Mouse (Mus musculus) C2C12 (cell line): ENCODE measurements around the gene Aagab. TPM values are rescaled to one million over a fixed set of nuclear protein-coding genes. Genes with fewer than 3 reads are reported as not detected.

Experiments
- H3K27me3 ChIP-seq: one replicate; pipeline ENCODE4 v1.6.1; 2011; ENCODE audit not compliant: control insufficient read depth, insufficient read depth, insufficient read length
- H3K36me3 ChIP-seq: one replicate; pipeline ENCODE4 v1.6.1; 2011; ENCODE audit not compliant: control insufficient read depth, insufficient read depth
- H3K4me3 ChIP-seq: one replicate; pipeline ENCODE4 v1.5.1; 2011; ENCODE audit warnings: mild to moderate bottlenecking, control low read depth; ENCODE audit not compliant: poor library complexity, insufficient read depth, severe bottlenecking
- H3K79me2 ChIP-seq: one replicate; pipeline ENCODE4 v1.6.1; 2011; ENCODE audit not compliant: control insufficient read depth, insufficient read depth
- H3K79me3 ChIP-seq: one replicate; pipeline ENCODE4 v1.6.1; 2011; ENCODE audit warnings: low read depth, control low read depth
- H3ac ChIP-seq: one replicate; pipeline ENCODE3; 2011; ENCODE audit warnings: low read depth; ENCODE audit not compliant: control insufficient read depth, insufficient read length
- CEBPB ChIP-seq: IDR thresholded peaks from one replicate; pipeline ENCODE4 v1.6.1; 2011; ENCODE audit warnings: low read depth, mild to moderate bottlenecking, control low read depth, moderate library complexity
- CTCF ChIP-seq: IDR thresholded peaks from one replicate; pipeline ENCODE4 v1.5.1; 2011; ENCODE audit not compliant: control insufficient read depth, insufficient read depth, insufficient read length
- FOSL1 ChIP-seq: IDR thresholded peaks from one replicate; pipeline ENCODE4 v1.8.0; 2011; ENCODE audit warnings: mild to moderate bottlenecking, low read length; ENCODE audit not compliant: poor library complexity, insufficient read depth, severe bottlenecking
- MAX ChIP-seq: IDR thresholded peaks from one replicate; pipeline ENCODE4 v1.6.1; 2011; ENCODE audit warnings: mild to moderate bottlenecking, control low read depth
- MYOD1 ChIP-seq: IDR thresholded peaks from one replicate; pipeline ENCODE4 v1.6.1; 2011; ENCODE audit warnings: low read depth; ENCODE audit not compliant: control insufficient read depth, insufficient read length
- MYOG ChIP-seq: IDR thresholded peaks from one replicate; pipeline ENCODE4 v1.6.1; 2011; ENCODE audit not compliant: control insufficient read depth, insufficient read length; ENCODE audit errors: extremely low read depth
- USF1 ChIP-seq: IDR thresholded peaks from one replicate; pipeline ENCODE4 v1.6.1; 2011; ENCODE audit warnings: low read depth, mild to moderate bottlenecking, control low read depth, moderate library complexity
- polyA plus RNA-seq: library from polyadenylated mRNA; unstranded; fragments of >200 nt; fragmentation: generic; extraction: Trizol; gene quantifications from one replicate; pipeline ENCODE4 v1.2.1, GENCODE M21; 2012; ENCODE audit warnings: missing spikeins

The Aagab gene
- polyA plus RNA-seq, 1 experiment: 9.1 TPM

DNA sequence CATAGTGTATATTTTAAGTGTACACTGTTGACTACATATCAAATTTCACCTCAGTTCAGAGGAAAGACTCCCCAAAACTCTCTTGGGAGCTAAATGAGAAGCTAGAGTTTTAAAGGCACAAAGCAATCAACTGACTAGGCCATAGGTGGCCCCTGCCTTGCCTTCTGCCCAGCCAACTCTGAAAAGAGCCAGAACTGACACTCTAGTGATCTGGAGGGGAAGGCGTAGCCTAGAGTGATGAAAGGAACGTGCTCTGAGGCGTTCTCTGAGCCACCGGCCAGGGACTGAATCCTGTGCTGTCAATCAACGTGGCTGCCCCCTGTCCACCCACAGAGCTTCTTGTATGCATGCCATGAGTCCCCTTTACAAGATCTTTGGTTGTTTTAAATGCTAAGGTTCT, 82.9 kb downstream of the Aagab start:
- no peak for TF ChIP-seq FOSL1
- no peak for TF ChIP-seq USF1
- TF ChIP-seq MAX: no peak
- no peak for TF ChIP-seq MYOG
- no peak for TF ChIP-seq CTCF
- H3K4me3 ChIP-seq: no peak overlapping the region
- no peak overlapping the region for H3ac ChIP-seq
- no peaks in the 10 kb centered on the region for H3K79me3 ChIP-seq
- H3K27me3 ChIP-seq: no peaks in the 10 kb centered on the region
- peaks cover 8% of the 10 kb centered on the region for H3K79me2 ChIP-seq
- no peaks in the 10 kb centered on the region for H3K36me3 ChIP-seq

DNA sequence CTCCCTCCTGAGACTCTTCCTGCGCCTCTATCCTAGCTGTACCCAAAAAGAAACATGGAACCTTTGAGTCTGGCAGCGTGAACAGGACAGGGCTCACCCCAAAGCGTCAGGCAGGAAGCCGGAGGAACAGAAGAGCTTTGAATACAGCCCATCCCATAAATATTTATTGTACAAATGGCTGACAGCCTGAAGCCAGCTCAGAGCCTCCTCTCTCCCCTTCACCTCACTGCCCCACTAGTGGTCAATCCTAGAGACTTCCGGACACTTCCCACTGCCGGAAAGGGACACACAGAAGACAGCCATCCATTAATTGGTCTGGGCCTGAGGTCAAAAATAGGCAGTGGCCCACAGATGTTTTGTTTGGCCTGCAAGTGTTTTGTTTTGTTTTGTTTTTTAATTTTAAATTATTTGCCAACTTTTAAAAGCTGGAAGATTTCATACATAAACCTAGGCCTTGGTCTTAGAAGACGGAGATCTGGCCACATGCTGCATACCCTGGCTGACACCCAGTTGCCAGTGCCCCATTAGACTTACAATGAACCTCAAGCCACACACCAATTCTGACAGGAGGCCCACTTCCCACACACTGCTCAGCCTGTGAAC, 85.1 kb downstream of the Aagab start:
- Histone ChIP-seq H3K36me3 (no peaks in the 10 kb centered on the region), H3ac (no peak overlapping the region), H3K79me2 (peaks cover 4% of the 10 kb centered on the region), H3K79me3 (no peaks in the 10 kb centered on the region), H3K27me3 (no peaks in the 10 kb centered on the region), H3K4me3 (no peak overlapping the region)
- TF ChIP-seq USF1 (no peak), MAX (no peak), CTCF (no peak), FOSL1 (no peak), MYOD1 (no peak), CEBPB (no peak), MYOG (no peak)

DNA sequence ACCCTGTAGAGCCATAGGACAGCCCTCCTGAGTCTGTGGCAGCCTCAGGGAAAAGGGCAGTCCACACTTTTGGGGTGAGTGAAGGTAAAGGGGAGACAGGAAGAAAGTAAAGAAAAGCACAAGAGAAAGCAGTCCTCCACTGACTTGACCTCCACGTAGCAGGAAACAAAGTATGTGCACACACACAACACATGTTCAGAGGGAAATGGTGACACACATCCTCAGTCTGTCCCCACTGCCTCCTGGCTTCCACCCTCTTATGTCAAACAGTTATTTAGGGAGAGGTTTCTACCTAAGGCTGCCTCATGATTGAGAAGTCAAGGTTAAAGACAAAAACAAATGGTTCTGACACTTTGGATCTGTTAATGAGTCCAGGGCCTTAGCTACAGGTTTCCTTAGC, 88.1 kb downstream of the Aagab start:
- Histone ChIP-seq H3K4me3 (no peak overlapping the region), H3K27me3 (no peaks in the 10 kb centered on the region), H3K36me3 (no peaks in the 10 kb centered on the region), H3K79me3 (no peaks in the 10 kb centered on the region), H3K79me2 (no peaks in the 10 kb centered on the region), H3ac (no peak overlapping the region)
- TF ChIP-seq MAX (no peak), FOSL1 (no peak), CTCF (no peak), MYOD1 (no peak), MYOG (no peak), USF1 (no peak), CEBPB (no peak)

DNA sequence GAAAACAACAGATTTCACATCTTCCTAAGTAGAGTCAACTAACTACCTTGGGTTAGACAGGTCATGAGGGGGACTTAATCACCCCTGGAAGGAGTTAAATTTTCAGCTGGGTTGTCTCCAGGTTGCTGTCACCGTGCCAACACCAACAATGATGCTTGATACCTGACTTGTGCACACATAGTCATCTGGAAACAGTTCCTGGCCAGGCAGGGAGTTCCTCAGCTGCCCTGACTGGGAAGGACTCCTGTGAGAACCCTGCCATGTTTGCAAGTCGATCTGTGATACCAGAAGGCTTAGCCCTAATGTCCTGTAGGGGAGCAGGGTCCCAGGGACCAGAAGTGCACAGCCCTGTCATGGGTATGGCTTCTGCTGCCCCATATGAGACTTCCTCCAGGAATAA, 89.5 kb downstream of the Aagab start:
- H3K4me3 ChIP-seq: no peak overlapping the region
- H3ac ChIP-seq: no peak overlapping the region
- H3K79me3 ChIP-seq: no peaks in the 10 kb centered on the region
- no peaks in the 10 kb centered on the region for H3K27me3 ChIP-seq
- H3K36me3 ChIP-seq: no peaks in the 10 kb centered on the region
- no peak for TF ChIP-seq MYOD1
- TF ChIP-seq USF1: no peak
- TF ChIP-seq MAX: no peak
- no peak for TF ChIP-seq MYOG
- TF ChIP-seq CTCF: no peak
- TF ChIP-seq CEBPB: no peak
- no peak for TF ChIP-seq FOSL1
- no peaks in the 10 kb centered on the region for H3K79me2 ChIP-seq

Other genes with a start within 250 kb of the Aagab start
- 15.3 TPM for gene Map2k5, start 224.8 kb upstream of the Aagab start, polyA plus RNA-seq
- gene 2300009A05Rik, start 203.4 kb upstream of the Aagab start, polyA plus RNA-seq: 22.1 TPM
- not detected for gene Iqch, start 167 bp upstream of the Aagab start, polyA plus RNA-seq
- 6.3 TPM for gene Smad3, start 155.3 kb downstream of the Aagab start, polyA plus RNA-seq